Mouse (Mus musculus) cerebellum, adult 9-11 months (tissue): ENCODE results near the gene Zfp831.

Experiments
- DNase-seq: peaks from one replicate; pipeline ENCODE4 v3.0.0; 2022

Zfp831 gene

GRCm38 (mm10) chr2:174747182-174747581 lies 103.8 kb downstream of the Zfp831 start:
- no peak for DNase-seq

GRCm38 (mm10) chr2:174748381-174748780 lies 105.0 kb downstream of the Zfp831 start:
- no peak for DNase-seq

GRCm38 (mm10) chr2:174753197-174753596 lies 109.9 kb downstream of the Zfp831 start:
- no peak for DNase-seq

GRCm38 (mm10) chr2:174754231-174754630 lies 110.9 kb downstream of the Zfp831 start:
- no peak for DNase-seq

GRCm38 (mm10) chr2:174759189-174759588 lies 115.9 kb downstream of the Zfp831 start:
- DNase-seq: no peak
